Mouse (Mus musculus) C2C12 (cell line): ENCODE data around the gene Cxcl9. TPM values are rescaled to one million over a fixed set of nuclear protein-coding genes. Genes with fewer than 3 reads are reported as not detected.
"Not testable (repeated sequence)": the region's sequence is repeated elsewhere in the genome, so short reads cannot be mapped to it uniquely, and the experiment has no call there.

Experiments used
- H3K27me3 ChIP-seq: one replicate; pipeline ENCODE4 v1.6.1; 2011; ENCODE audit not compliant: control insufficient read depth, insufficient read depth, insufficient read length
- H3K36me3 ChIP-seq: one replicate; pipeline ENCODE4 v1.6.1; 2011; ENCODE audit not compliant: control insufficient read depth, insufficient read depth
- H3K4me3 ChIP-seq: one replicate; pipeline ENCODE4 v1.5.1; 2011; ENCODE audit warnings: mild to moderate bottlenecking, control low read depth; ENCODE audit not compliant: poor library complexity, insufficient read depth, severe bottlenecking
- H3K79me2 ChIP-seq: one replicate; pipeline ENCODE4 v1.6.1; 2011; ENCODE audit not compliant: control insufficient read depth, insufficient read depth
- H3K79me3 ChIP-seq: one replicate; pipeline ENCODE4 v1.6.1; 2011; ENCODE audit warnings: low read depth, control low read depth
- H3ac ChIP-seq: one replicate; pipeline ENCODE3; 2011; ENCODE audit warnings: low read depth; ENCODE audit not compliant: control insufficient read depth, insufficient read length
- CEBPB ChIP-seq: IDR thresholded peaks from one replicate; pipeline ENCODE4 v1.6.1; 2011; ENCODE audit warnings: low read depth, mild to moderate bottlenecking, control low read depth, moderate library complexity
- CTCF ChIP-seq: IDR thresholded peaks from one replicate; pipeline ENCODE4 v1.5.1; 2011; ENCODE audit not compliant: control insufficient read depth, insufficient read depth, insufficient read length
- FOSL1 ChIP-seq: IDR thresholded peaks from one replicate; pipeline ENCODE4 v1.8.0; 2011; ENCODE audit warnings: mild to moderate bottlenecking, low read length; ENCODE audit not compliant: poor library complexity, insufficient read depth, severe bottlenecking
- MAX ChIP-seq: IDR thresholded peaks from one replicate; pipeline ENCODE4 v1.6.1; 2011; ENCODE audit warnings: mild to moderate bottlenecking, control low read depth
- MYOD1 ChIP-seq: IDR thresholded peaks from one replicate; pipeline ENCODE4 v1.6.1; 2011; ENCODE audit warnings: low read depth; ENCODE audit not compliant: control insufficient read depth, insufficient read length
- MYOG ChIP-seq: IDR thresholded peaks from one replicate; pipeline ENCODE4 v1.6.1; 2011; ENCODE audit not compliant: control insufficient read depth, insufficient read length; ENCODE audit errors: extremely low read depth
- USF1 ChIP-seq: IDR thresholded peaks from one replicate; pipeline ENCODE4 v1.6.1; 2011; ENCODE audit warnings: low read depth, mild to moderate bottlenecking, control low read depth, moderate library complexity
- polyA plus RNA-seq: library from polyadenylated mRNA; unstranded; fragments of >200 nt; fragmentation: generic; extraction: Trizol; gene quantifications from one replicate; pipeline ENCODE4 v1.2.1, GENCODE M21; 2012; ENCODE audit warnings: missing spikeins

Cxcl9 gene
- polyA plus RNA-seq, 1 experiment = not detected

GRCm38 (mm10) chr5:92364011-92364410 is 36.1 kb upstream of the Cxcl9 start:
- H3K4me3 ChIP-seq = no peak overlapping the region
- H3K79me3 ChIP-seq = no peaks in the 10 kb centered on the region
- no peak overlapping the region for H3ac ChIP-seq
- no peak for TF ChIP-seq MYOD1
- no peak for TF ChIP-seq FOSL1
- TF ChIP-seq CTCF = no peak
- TF ChIP-seq MAX = no peak
- TF ChIP-seq CEBPB = no peak
- H3K79me2 ChIP-seq = no peaks in the 10 kb centered on the region
- no peaks in the 10 kb centered on the region for H3K36me3 ChIP-seq
- no peaks in the 10 kb centered on the region for H3K27me3 ChIP-seq

- no peak for TF ChIP-seq USF1
- H3K4me3 ChIP-seq = no peak overlapping the region
- no peaks in the 10 kb centered on the region for H3K27me3 ChIP-seq
- H3K79me2 ChIP-seq = no peaks in the 10 kb centered on the region
- no peak overlapping the region for H3ac ChIP-seq
- H3K79me3 ChIP-seq = no peaks in the 10 kb centered on the region
- H3K36me3 ChIP-seq = no peaks in the 10 kb centered on the region
These were observed 35.3 kb upstream of the Cxcl9 start for GRCm38 (mm10) chr5:92363179-92363578.

- H3K79me2 ChIP-seq = no peaks in the 10 kb centered on the region
- TF ChIP-seq MYOG (no peak), FOSL1 (no peak), MAX (no peak), MYOD1 (no peak), CTCF (no peak), USF1 (no peak), CEBPB (no peak)
- H3K79me3 ChIP-seq = no peaks in the 10 kb centered on the region
- H3K27me3 ChIP-seq = no peaks in the 10 kb centered on the region
- H3ac ChIP-seq = no peak overlapping the region
- no peaks in the 10 kb centered on the region for H3K36me3 ChIP-seq
- no peak overlapping the region for H3K4me3 ChIP-seq
These were observed 31.0 kb upstream of the Cxcl9 start for GRCm38 (mm10) chr5:92358767-92359455.

GRCm38 (mm10) chr5:92358033-92358432 is 30.2 kb upstream of the Cxcl9 start:
- no peaks in the 10 kb centered on the region for H3K79me2 ChIP-seq
- H3K4me3 ChIP-seq = no peak overlapping the region

GRCm38 (mm10) chr5:92353517-92353916 is 25.6 kb upstream of the Cxcl9 start:
- H3K36me3 ChIP-seq = no peaks in the 10 kb centered on the region
- TF ChIP-seq MAX (no peak), USF1 (no peak), CEBPB (no peak), MYOD1 (no peak), CTCF (no peak), FOSL1 (no peak), MYOG (no peak)
- H3K27me3 ChIP-seq = no peaks in the 10 kb centered on the region
- H3K79me2 ChIP-seq = no peaks in the 10 kb centered on the region
- H3K79me3 ChIP-seq = no peaks in the 10 kb centered on the region
- H3K4me3 ChIP-seq = no peak overlapping the region
- no peak overlapping the region for H3ac ChIP-seq

More at GRCm38 (mm10) chr5:92358033-92358432, 30.2 kb upstream of the Cxcl9 start:
- H3K27me3 ChIP-seq = no peaks in the 10 kb centered on the region
- TF ChIP-seq MYOD1 (no peak), CEBPB (no peak), FOSL1 (no peak)
- no peaks in the 10 kb centered on the region for H3K36me3 ChIP-seq
- no peak overlapping the region for H3ac ChIP-seq
- no peaks in the 10 kb centered on the region for H3K79me3 ChIP-seq

GRCm38 (mm10) chr5:92352716-92353115 is 24.8 kb upstream of the Cxcl9 start:
- not testable (repeated sequence) for H3ac ChIP-seq, H3K4me3 ChIP-seq, H3K79me3 ChIP-seq, H3K27me3 ChIP-seq, H3K79me2 ChIP-seq, H3K36me3 ChIP-seq

GRCm38 (mm10) chr5:92349731-92350130 is 21.9 kb upstream of the Cxcl9 start:
- Histone ChIP-seq H3K79me2 (no peaks in the 10 kb centered on the region), H3K36me3 (no peaks in the 10 kb centered on the region), H3ac (no peak overlapping the region), H3K4me3 (no peak overlapping the region), H3K27me3 (peaks cover 5% of the 10 kb centered on the region), H3K79me3 (no peaks in the 10 kb centered on the region)
- no peak for TF ChIP-seq MYOD1
- TF ChIP-seq CEBPB = no peak
- TF ChIP-seq USF1 = no peak
- TF ChIP-seq MAX = no peak
- TF ChIP-seq FOSL1 = no peak
- TF ChIP-seq MYOG = no peak
- TF ChIP-seq CTCF = no peak
